Mouse (Mus musculus): Measurements from ENCODE around the gene Hspa12a.

Hspa12a gene

GRCm38 (mm10) chr19:58859831-58860254, 83.6 kb downstream of the Hspa12a start:
- no peak for DNase-seq

DNA sequence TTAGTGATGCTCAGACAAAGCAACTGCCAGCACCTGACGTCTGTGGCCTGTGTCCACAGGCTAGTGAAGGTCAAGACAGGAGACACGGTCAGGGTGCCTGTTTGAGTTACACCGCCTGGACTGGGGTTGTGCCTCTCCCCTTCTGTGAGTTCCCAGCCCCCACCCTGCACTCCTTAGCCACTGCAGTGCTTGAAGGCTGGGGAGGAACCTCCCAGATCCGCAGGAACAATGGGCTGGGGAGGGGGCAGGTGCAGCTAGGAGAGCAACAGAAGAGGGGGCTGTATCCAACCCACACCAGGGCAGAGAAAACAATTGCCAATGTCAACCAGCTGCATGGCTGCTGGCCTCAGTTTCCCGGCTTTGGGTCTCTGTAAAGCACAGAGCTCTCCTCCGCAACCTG, 84.1 kb downstream of the Hspa12a start:
- DNase-seq = no peak

DNA sequence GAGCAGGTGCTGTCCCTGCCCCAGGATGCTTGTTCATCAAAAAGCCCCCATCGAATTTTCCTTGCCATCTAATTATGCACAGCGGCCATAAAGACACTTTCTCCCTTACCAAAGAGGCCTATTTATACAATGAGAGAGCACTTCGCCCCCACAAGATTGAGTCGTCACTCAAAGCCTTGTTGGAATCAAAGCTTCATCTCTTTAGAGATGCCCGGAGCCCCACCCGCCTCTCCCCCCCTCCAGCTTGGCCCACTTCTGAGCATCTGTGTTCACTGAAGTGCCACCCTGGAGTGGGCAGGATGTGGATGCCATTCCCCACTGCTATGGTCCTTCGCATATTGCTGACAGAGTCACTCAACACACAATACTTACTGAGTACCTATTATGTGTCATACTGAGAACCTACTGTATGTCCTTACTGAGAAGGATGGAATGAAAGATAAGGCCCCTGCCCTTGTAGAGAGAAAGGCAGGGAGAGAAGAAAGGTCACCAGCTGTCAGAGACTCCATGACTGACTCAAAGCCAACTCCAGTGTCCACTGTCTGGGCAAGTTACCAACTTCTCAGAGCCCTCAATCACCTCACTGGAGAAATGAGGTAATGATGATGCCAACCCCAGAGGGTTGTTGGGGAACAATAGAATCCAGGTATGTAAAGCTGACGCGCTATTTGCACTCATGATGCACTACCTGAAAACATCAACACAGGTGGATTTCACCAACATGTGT, 87.2 kb downstream of the Hspa12a start:
- DNase-seq = no peak

DNA sequence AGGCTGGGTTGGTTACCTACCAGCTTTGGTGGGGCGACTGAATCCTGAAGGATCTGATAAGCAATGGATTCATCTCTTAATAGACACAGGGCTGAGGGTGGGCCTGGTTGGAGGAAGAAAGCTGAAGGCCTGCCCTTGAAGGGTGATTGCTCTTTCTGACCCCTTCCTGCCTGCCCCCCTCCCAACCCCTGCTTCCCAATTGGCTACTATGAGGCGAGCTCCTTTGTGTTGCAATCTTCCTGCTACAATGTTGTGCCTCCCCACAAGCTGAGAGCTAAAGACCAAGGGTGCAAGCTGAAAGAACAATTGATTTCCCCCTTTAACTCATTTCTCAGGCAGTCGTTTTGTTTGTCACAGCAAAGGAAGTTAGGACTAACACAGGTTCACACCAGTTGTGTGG, 88.6 kb downstream of the Hspa12a start:
- DNase-seq = no peak

GRCm38 (mm10) chr19:58853036-58853735, 90.3 kb downstream of the Hspa12a start:
- peak; percentile 84 to 90 for DNase-seq

GRCm38 (mm10) chr19:58850719-58851466, 92.6 kb downstream of the Hspa12a start:
- peak in 1 of 2 experiments; percentile 47 for DNase-seq

DNA sequence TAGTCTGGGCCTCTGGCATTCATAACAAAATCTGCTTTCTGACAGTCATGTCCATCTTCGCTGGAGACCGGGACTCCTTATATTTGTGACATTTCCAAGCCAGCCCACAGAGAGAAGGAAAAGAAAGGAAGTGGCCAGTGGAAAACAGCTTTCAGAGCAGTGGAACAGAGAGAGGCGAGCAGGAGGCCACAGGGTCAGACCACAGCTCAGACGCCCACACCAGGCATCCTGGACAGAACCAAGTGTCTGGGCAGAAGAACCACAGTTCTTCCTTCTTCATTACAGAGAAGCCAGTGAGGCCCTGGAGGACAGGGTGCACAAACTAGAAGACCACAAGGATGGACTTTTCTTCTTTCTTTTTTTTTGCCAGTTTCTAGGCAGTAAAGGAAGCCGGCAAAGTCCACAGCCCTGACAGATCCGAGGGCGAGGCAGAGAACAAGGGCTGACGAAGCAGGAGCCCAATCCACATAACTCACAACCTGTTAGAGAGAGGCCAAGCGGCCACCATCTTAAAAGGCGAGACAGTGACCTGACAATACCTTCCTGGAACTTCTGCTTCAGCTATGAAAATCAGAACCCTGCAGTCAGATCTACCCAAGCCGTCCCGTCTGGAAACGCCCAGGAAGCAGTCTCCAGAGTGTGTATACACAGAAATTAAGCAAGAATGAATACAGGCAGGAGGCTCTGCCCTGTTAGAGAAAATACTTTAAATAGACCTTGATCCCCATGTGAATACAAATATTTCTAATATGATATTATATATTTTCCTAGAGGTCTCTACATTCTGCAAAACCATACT, 93.9 kb downstream of the Hspa12a start:
- DNase-seq = no peak

- no peak for DNase-seq
These were observed 99.8 kb downstream of the Hspa12a start for GRCm38 (mm10) chr19:58843606-58844005.

DNA sequence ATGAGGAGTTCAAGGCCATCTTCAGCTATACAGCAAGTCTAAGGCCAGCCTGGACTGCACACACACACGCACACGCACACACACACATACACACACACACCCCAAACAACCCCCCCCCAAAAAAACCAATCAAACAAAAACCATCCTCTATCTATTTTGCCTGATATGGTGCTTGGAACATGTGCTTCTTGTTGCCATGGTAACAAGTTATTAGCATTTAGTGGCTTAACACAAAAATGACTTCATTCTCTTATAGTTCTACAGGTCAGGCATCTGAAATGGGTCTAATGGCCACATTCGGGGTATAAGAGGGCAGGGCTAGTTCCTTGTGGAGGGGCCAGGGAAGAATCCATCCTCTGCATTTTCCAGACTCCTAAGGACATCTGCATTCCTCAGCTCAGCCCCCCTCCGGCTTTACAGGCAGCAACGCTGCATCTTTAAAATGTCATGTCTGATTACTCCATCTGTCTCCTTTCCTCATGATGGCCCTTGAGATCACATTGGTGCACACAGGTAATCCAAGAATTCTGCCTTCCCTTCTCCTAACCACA, 102.7 kb downstream of the Hspa12a start:
- DNase-seq = no peak

DNA sequence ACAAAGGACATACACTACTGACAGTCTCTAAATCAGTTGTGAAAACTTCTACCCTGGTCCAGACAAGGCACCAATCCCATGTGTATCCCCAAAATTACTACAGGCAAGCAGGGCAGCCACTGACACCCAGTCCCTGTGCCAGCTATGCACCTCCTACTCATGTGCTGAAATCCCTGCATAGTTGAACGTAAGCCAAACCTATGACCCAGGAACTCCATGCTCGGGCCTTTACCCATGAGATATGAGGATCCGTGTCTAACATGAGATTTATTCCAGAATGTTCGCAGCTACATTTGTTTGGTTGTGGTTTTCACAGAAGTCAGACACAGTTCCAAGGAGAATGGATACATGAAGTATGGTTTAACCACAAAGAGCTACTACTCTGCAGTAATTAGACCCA, 103.6 kb downstream of the Hspa12a start:
- DNase-seq = peak; percentile 47 to 60

DNA sequence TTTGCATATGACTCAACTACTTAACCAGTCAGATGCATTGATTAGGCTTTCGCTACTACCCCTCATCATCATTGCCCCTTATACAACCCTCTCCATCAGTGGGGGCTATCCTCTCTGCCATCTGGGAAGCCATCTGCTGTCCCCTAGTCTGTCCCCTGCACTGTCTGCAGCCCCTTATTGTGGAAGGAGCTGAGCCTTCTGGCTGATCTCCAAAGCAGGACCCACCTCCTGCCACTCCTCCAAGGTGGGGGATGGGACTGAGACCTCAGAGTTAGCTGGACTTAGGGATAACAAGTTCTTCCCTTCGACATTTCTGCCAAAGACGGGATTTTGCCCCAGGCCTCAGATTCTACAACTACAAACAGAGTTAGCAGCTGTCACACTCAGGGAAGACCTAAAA, 104.1 kb downstream of the Hspa12a start:
- no peak for DNase-seq

DNA sequence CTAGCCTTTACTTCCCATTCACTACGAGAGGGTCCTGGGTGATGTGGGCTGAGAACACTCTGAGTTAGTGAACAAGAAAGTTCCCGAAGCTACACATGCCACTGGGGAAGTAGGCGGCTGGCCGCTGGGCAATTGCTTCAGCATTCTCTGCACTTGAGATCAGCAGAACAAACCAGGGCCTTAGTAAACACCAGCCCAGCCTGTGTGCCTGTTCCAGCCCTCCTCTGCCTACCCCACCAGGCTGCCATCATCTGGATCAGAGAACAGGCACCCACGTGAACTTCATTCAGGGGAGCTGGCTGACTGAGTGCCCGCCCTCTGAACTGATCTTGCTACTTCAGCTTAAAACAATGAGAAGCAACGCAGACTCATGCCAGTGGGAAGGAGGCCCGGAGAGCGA, 104.7 kb downstream of the Hspa12a start:
- peak; percentile 42 to 48 for DNase-seq

DNA sequence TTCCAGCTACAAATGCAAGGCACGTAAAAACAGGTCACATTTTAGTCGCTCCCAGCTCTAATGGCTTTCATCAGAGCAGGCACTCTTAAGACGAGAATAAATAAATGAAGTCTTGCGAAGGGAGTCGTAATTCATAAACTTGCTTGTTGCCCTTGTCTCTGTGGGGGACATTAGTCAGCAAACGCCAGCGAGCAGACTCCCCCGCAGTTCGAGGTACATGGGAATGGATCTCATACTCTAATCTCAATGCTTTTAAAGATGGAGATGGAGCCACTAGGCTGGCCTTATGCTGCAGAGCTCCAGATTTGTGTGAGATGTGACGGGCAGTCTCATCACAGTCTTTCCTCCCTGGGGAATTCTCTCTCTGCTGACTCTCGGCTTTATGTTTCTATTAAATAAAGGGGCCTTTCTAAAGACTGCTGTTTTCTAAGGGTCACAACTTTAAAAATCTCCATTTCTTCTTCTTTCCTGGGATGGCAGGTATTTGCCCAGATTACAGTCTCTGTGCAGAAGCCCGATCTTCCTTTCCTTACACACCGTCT, 109.7 kb downstream of the Hspa12a start:
- no peak for DNase-seq

DNA sequence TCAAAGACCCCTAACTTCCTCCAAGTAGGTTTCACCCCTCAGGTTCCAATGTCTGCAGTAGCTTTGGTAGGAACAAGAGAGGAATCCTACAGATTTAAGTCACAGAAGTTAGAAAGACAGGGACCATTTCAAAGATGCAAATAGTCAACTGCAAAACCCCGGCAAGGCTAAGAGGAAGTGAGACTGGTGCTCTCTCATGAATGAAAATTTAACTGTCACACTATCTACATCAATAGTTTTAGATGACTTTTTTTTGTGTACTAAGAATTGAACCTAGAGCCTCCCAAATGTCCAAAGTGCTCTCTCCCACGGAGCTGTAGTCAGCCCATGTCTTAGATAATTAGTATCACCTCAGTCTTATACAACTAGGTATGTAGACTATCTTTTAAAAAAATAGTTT, 110.5 kb downstream of the Hspa12a start:
- DNase-seq = no peak

GRCm38 (mm10) chr19:58831280-58831922, 112.1 kb downstream of the Hspa12a start:
- no peak for DNase-seq

GRCm38 (mm10) chr19:58830182-58830581, 113.3 kb downstream of the Hspa12a start:
- no peak for DNase-seq

GRCm38 (mm10) chr19:58829575-58829974, 113.9 kb downstream of the Hspa12a start:
- DNase-seq = peak; percentile 55 to 71

DNA sequence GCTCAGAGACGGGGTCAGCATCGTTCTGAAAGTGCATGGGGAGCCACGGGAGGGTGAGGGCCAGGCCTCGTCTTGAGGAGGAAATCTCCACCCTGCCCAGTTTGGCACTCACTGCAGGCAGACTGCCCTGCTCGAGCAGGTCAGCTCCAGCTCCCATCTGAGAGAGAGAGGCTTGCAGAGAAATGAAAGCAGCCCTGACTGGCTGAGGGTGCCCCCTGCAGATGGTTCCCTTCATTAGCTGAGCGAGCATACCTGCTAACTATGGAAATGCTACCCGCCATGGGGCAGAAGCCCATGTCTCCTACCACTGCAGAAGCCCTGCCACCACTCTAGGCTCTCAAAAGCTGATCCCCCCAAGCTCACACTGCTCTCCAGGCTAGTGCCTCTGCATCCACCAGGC, 115.8 kb downstream of the Hspa12a start:
- DNase-seq = no peak

DNA sequence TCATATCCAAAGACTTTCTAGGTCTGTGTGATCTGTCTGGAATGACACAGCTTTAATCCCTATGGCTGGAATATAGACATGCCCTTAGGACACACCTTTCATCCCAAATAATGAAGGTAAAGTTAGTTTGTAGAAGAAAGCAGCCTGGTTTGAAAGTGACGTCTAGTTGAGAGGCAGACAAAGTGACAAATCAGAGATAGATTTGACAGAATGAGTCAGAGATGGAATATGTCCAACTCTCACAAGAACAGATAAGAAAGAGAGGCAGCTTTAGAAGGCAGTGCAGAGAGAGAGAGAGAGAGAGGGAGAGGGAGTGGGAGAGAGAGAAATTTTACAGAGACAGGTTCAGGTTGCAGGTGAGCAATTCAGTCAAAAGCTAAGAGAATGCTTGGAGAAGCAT, 119.1 kb downstream of the Hspa12a start:
- no peak for DNase-seq

DNA sequence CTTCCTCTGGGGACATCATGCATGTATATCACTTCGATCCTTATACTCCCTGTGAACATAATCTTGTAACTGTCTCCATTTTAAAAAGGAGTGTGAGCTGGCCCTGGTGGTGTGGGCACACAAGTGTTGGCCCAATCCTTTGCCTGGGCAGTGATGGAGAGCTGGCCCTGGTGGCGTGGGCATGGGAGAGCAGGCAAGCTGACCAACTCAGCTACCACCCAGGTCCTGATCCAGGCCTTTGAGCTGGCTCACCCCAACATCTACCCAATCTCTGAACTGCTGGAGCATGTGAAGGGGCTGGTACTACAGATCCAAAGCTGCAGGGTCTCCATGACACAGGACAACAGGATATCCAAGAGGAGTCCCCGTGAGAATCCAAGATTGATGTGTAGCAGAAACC, 120.2 kb downstream of the Hspa12a start:
- DNase-seq = no peak

DNA sequence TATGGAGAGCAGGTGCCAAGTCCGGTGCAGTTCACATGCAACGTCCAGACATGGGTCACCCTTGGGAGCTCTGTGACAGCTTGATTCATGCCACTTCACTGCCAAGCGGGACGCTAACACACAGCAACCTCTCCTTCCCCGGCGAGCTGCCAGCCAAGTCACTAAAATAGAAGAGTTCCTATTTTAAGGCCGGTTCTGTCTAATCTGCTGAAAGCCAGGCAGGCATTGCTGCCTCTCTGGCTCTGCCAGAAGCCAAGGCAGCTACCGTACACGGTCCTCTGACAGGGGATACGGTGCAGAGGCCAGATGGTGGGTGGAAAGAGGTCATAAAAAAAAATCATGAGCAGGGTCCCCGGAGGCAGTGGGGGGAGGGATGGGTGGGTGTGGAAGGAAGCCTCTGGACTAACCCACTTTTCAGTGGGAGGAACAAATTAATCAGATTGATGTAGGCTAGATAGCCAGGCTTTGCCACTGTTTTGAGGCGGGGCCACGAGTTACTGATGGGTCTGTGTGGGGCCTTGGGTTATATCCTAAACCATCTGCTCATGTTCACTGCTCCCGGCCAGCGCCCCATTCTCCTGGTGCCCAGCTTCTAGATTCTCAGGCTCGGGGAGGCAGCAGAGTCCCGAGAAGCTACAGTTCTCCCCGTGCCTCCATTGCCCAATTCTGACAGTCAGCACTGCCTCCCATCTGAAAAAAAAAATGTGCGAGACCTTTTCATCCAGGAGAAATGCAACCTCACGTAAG, 120.8 kb downstream of the Hspa12a start:
- DNase-seq = peak; percentile 39 to 52

Measured in kidney, adult 8-10 months (tissue).